Mouse (Mus musculus): ENCODE measurements around the gene Tnnt2. TPM values are rescaled to one million over a fixed set of nuclear protein-coding genes. Genes with fewer than 3 reads are reported as not detected.

Gene Tnnt2
- polyA plus RNA-seq, 1 experiment from 2014 or later, result 2.0 TPM

DNA sequence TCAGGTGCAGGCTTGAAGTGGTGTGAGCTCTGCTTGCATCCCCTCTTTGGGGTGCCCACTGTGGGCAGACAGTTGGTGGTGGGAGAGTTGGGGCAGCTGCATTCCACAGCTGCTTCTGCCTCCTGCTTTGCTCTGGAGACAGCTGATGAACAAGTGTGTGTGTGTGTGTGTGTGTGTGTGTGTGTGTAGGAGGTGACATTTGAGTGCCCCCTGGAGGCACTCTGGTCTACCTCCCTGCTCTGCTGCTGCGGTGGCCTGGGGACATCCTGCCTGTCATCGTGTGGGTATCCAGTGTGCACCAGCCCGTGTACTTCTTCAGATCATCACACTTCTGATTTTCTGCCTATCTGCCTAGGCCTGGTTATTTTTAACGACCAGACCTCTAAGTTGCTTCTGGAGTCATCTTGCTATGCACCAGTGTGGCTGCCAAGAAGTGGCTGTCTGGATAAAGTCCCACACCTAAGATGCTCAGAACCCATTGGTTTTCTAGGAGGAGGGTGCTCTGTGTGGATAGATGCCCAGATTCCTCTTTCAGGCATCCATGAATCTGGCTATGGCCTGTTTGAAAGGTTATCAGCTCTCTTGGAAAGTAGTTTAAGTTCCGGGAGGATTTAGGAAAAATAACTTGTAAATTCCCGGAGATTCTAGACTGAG, 1.8 kb upstream of the Tnnt2 start:
- H3K4me1 ChIP-seq (ENCODE audit: control insufficient read depth, insufficient read depth, low read length), result peaks cover 9% of the 10 kb centered on the region
- no peaks in the 10 kb centered on the region for H3K27me3 ChIP-seq (ENCODE audit: control insufficient read depth, insufficient read depth, low read length)
- ATAC-seq (ENCODE audit: low FRiP score, low TSS enrichment), result no peak
- H3K4me2 ChIP-seq (replicated peaks; ENCODE audit: low read depth, low read length), result no peak overlapping the region
- WGBS, result 49% methylated on average over 6 of the region's 6 CpGs
- H3K9me3 ChIP-seq (ENCODE audit: control insufficient read depth, low read length), result no peaks in the 10 kb centered on the region
- no peak overlapping the region for H3K4me3 ChIP-seq (ENCODE audit: low read length)
- no peak overlapping the region for H3K9ac ChIP-seq (ENCODE audit: low read depth, low read length)
- H3K27ac ChIP-seq (ENCODE audit: low read depth, low read length), result no peak overlapping the region
- H3K36me3 ChIP-seq (ENCODE audit: control insufficient read depth, insufficient read depth, low read length), result no peaks in the 10 kb centered on the region

DNA sequence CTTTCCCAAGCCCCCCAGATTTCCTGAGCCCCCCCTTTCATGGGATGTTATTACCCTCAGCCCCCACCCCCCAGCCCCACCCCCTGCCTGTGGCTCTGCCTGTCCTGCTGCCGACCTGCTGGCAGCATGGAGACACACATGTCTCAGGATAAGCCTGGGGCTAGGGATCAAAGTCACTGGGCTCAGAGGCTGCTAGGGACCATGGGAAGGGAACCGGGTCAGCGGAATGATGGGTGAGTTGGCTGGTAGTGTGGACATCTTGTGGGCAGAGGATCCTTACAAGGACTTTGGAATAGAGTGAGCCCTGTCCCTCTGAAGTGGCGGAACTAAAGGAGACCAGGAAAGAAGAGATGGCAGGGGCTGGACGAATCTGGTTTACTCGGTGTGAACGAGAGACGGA, 1.2 kb upstream of the Tnnt2 start:
- no peak for ATAC-seq (ENCODE audit: low FRiP score, low TSS enrichment)
- WGBS, result 82% methylated on average over 8 of the region's 8 CpGs
- peaks cover 9% of the 10 kb centered on the region for H3K4me1 ChIP-seq (ENCODE audit: control insufficient read depth, insufficient read depth, low read length)
- H3K9me3 ChIP-seq (ENCODE audit: control insufficient read depth, low read length), result no peaks in the 10 kb centered on the region
- no peak overlapping the region for H3K9ac ChIP-seq (ENCODE audit: low read depth, low read length)
- H3K4me2 ChIP-seq (replicated peaks; ENCODE audit: low read depth, low read length), result no peak overlapping the region
- no peaks in the 10 kb centered on the region for H3K27me3 ChIP-seq (ENCODE audit: control insufficient read depth, insufficient read depth, low read length)
- H3K27ac ChIP-seq (ENCODE audit: low read depth, low read length), result no peak overlapping the region
- H3K36me3 ChIP-seq (ENCODE audit: control insufficient read depth, insufficient read depth, low read length), result no peaks in the 10 kb centered on the region
- no peak overlapping the region for H3K4me3 ChIP-seq (ENCODE audit: low read length)

GRCm38 (mm10) chr1:135838626-135839025, 2.5 kb downstream of the Tnnt2 start:
- Histone ChIP-seq H3K4me2 (replicated peaks; ENCODE audit: low read depth, low read length) (no peak overlapping the region), H3K9me3 (ENCODE audit: control insufficient read depth, low read length) (no peaks in the 10 kb centered on the region), H3K4me3 (ENCODE audit: low read length) (no peak overlapping the region), H3K4me1 (ENCODE audit: control insufficient read depth, insufficient read depth, low read length) (peaks cover 9% of the 10 kb centered on the region), H3K27ac (ENCODE audit: low read depth, low read length) (no peak overlapping the region), H3K36me3 (ENCODE audit: control insufficient read depth, insufficient read depth, low read length) (no peaks in the 10 kb centered on the region), H3K9ac (ENCODE audit: low read depth, low read length) (no peak overlapping the region), H3K27me3 (ENCODE audit: control insufficient read depth, insufficient read depth, low read length) (no peaks in the 10 kb centered on the region)
- 76% methylated on average over 4 of the region's 4 CpGs for WGBS
- ATAC-seq (ENCODE audit: low FRiP score, low TSS enrichment), result no peak

DNA sequence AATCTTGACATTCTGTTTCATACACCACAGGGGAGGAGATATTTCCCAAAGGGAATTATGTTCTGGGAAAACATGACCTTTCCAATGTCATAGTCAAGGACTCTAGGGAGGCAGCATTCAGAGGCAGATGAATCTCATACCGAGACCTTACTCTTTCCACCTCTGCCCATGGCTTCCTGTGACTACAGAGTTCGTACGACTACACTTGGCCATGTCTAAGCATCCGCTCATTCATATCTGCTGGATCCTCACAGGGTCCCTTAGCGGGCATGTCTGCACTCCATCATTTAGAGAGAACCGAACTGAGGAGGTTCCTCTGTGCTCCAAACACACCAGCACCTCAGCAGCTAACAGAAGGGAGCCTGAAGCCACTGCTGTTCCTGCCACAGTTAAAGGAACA, 2.9 kb downstream of the Tnnt2 start:
- no peaks in the 10 kb centered on the region for H3K36me3 ChIP-seq (ENCODE audit: control insufficient read depth, insufficient read depth, low read length)
- H3K9me3 ChIP-seq (ENCODE audit: control insufficient read depth, low read length), result no peaks in the 10 kb centered on the region
- ATAC-seq (ENCODE audit: low FRiP score, low TSS enrichment), result no peak
- H3K4me3 ChIP-seq (ENCODE audit: low read length), result no peak overlapping the region
- H3K27ac ChIP-seq (ENCODE audit: low read depth, low read length), result no peak overlapping the region
- H3K4me1 ChIP-seq (ENCODE audit: control insufficient read depth, insufficient read depth, low read length), result peaks cover 9% of the 10 kb centered on the region
- 90% methylated on average over 6 of the region's 6 CpGs for WGBS
- no peak overlapping the region for H3K9ac ChIP-seq (ENCODE audit: low read depth, low read length)
- no peaks in the 10 kb centered on the region for H3K27me3 ChIP-seq (ENCODE audit: control insufficient read depth, insufficient read depth, low read length)
- H3K4me2 ChIP-seq (replicated peaks; ENCODE audit: low read depth, low read length), result no peak overlapping the region

GRCm38 (mm10) chr1:135840675-135841395, 4.7 kb downstream of the Tnnt2 start:
- Histone ChIP-seq H3K4me2 (replicated peaks; ENCODE audit: low read depth, low read length) (no peak overlapping the region), H3K9me3 (ENCODE audit: control insufficient read depth, low read length) (no peaks in the 10 kb centered on the region), H3K36me3 (ENCODE audit: control insufficient read depth, insufficient read depth, low read length) (no peaks in the 10 kb centered on the region), H3K4me1 (ENCODE audit: control insufficient read depth, insufficient read depth, low read length) (peaks cover 8% of the 10 kb centered on the region), H3K27me3 (ENCODE audit: control insufficient read depth, insufficient read depth, low read length) (no peaks in the 10 kb centered on the region), H3K27ac (ENCODE audit: low read depth, low read length) (no peak overlapping the region), H3K9ac (ENCODE audit: low read depth, low read length) (no peak overlapping the region), H3K4me3 (ENCODE audit: low read length) (no peak overlapping the region)
- no peak for ATAC-seq (ENCODE audit: low FRiP score, low TSS enrichment)
- 49% methylated on average over 15 of the region's 15 CpGs for WGBS

DNA sequence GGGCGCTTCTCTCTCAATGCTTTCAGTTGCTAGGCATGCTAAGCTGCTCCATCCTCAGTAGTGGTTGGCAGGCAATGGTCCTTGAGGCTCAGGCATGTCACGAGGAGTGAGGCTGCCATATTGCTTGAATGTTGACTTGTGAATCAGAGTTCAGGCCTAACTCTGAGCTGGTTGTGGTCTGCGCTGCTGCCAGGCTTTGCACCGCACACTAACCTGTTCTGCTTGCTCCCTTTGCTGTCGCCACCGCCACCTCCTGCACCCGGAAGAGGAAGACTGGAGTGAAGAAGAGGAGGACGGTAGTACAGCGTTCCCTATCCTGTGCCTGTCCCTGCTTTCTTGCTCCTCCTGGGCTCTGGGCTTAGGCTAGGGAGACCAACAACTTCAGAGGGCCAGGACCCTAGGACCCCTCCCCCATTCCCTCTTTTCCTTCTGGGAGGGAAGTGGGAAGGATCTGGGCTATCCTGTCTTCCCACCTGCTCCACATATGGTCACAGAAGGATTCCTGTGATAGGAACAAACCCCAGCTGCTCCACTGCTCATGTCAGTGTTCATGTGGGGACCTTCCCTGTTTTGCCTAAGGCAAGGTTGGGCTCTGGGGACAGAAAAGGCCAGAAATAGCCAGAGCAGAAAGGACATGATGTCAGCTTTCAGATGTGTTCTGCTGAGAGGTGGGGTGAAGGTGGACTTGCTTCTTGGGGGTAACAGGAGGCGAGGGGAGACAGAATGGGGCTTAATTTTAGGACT, 7.5 kb downstream of the Tnnt2 start:
- Histone ChIP-seq H3K9ac (ENCODE audit: low read depth, low read length) (no peak overlapping the region; the same call in 1 of the 2 replicates), H3K9me3 (ENCODE audit: control insufficient read depth, low read length) (no peaks in the 10 kb centered on the region), H3K4me1 (ENCODE audit: control insufficient read depth, insufficient read depth, low read length) (no peaks in the 10 kb centered on the region), H3K27ac (ENCODE audit: low read depth, low read length) (no peak overlapping the region), H3K4me3 (ENCODE audit: low read length) (no peak overlapping the region), H3K36me3 (ENCODE audit: control insufficient read depth, insufficient read depth, low read length) (no peaks in the 10 kb centered on the region), H3K27me3 (ENCODE audit: control insufficient read depth, insufficient read depth, low read length) (no peaks in the 10 kb centered on the region), H3K4me2 (replicated peaks; ENCODE audit: low read depth, low read length) (no peak overlapping the region)
- ATAC-seq (ENCODE audit: low FRiP score, low TSS enrichment), result no peak
- 83% methylated on average over 10 of the region's 10 CpGs for WGBS

DNA sequence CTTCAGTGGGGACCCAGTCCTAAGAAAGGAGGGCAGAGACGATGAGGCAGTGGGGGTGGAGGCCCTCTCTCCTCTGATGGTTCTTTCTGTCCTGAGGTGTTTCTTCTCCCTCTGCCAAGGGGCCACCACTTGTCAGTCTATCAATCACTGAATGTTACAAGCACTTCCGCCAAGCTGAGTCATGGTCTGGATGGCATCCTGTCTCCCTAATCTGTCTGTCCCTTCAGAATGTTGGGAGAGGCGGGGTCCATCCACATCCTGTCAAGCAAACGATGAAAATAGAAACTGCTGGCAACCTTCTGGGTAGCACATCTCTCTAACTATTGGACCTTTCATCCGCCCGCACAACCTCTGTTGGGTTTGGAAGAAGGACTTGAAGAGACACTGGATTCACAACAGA, 8.3 kb downstream of the Tnnt2 start:
- no peaks in the 10 kb centered on the region for H3K9me3 ChIP-seq (ENCODE audit: control insufficient read depth, low read length)
- ATAC-seq (ENCODE audit: low FRiP score, low TSS enrichment), result no peak
- H3K4me1 ChIP-seq (ENCODE audit: control insufficient read depth, insufficient read depth, low read length), result no peaks in the 10 kb centered on the region
- H3K36me3 ChIP-seq (ENCODE audit: control insufficient read depth, insufficient read depth, low read length), result no peaks in the 10 kb centered on the region
- H3K27ac ChIP-seq (ENCODE audit: low read depth, low read length), result no peak overlapping the region
- WGBS, result 64% methylated on average over 6 of the region's 6 CpGs
- H3K4me2 ChIP-seq (replicated peaks; ENCODE audit: low read depth, low read length), result no peak overlapping the region
- H3K4me3 ChIP-seq (ENCODE audit: low read length), result no peak overlapping the region
- H3K9ac ChIP-seq (ENCODE audit: low read depth, low read length), result no peak overlapping the region
- no peaks in the 10 kb centered on the region for H3K27me3 ChIP-seq (ENCODE audit: control insufficient read depth, insufficient read depth, low read length)

GRCm38 (mm10) chr1:135846632-135847031, 10.5 kb downstream of the Tnnt2 start:
- Histone ChIP-seq H3K4me1 (ENCODE audit: control insufficient read depth, insufficient read depth, low read length) (no peaks in the 10 kb centered on the region), H3K9me3 (ENCODE audit: control insufficient read depth, low read length) (no peaks in the 10 kb centered on the region), H3K4me3 (ENCODE audit: low read length) (no peak overlapping the region), H3K27me3 (ENCODE audit: control insufficient read depth, insufficient read depth, low read length) (no peaks in the 10 kb centered on the region), H3K36me3 (ENCODE audit: control insufficient read depth, insufficient read depth, low read length) (no peaks in the 10 kb centered on the region), H3K4me2 (replicated peaks; ENCODE audit: low read depth, low read length) (no peak overlapping the region), H3K9ac (ENCODE audit: low read depth, low read length) (no peak overlapping the region), H3K27ac (ENCODE audit: low read depth, low read length) (no peak overlapping the region)
- WGBS, result 82% methylated on average over 5 of the region's 5 CpGs
- no peak for ATAC-seq (ENCODE audit: low FRiP score, low TSS enrichment)

GRCm38 (mm10) chr1:135847139-135847562, 11.0 kb downstream of the Tnnt2 start:
- no peak overlapping the region for H3K27ac ChIP-seq (ENCODE audit: low read depth, low read length)

More at GRCm38 (mm10) chr1:135847139-135847562, 11.0 kb downstream of the Tnnt2 start:
- Histone ChIP-seq H3K36me3 (ENCODE audit: control insufficient read depth, insufficient read depth, low read length) (no peaks in the 10 kb centered on the region), H3K9me3 (ENCODE audit: control insufficient read depth, low read length) (no peaks in the 10 kb centered on the region), H3K9ac (ENCODE audit: low read depth, low read length) (no peak overlapping the region), H3K4me3 (ENCODE audit: low read length) (no peak overlapping the region), H3K4me1 (ENCODE audit: control insufficient read depth, insufficient read depth, low read length) (no peaks in the 10 kb centered on the region), H3K4me2 (replicated peaks; ENCODE audit: low read depth, low read length) (no peak overlapping the region), H3K27me3 (ENCODE audit: control insufficient read depth, insufficient read depth, low read length) (no peaks in the 10 kb centered on the region)
- 27% methylated on average over 6 of the region's 6 CpGs for WGBS
- ATAC-seq (ENCODE audit: low FRiP score, low TSS enrichment), result 0 out of 2 replicates have a peak, but pooled peaks have one; percentile 30

Data from kidney, embryonic 14.5 days (tissue).